Mouse (Mus musculus) embryonic facial prominence, embryonic 13.5 days (tissue): Measurements from ENCODE around the gene Gatad2a. TPM values are rescaled to one million over a fixed set of nuclear protein-coding genes. Genes with fewer than 3 reads are reported as not detected.
"Not testable (repeated sequence)": the region's sequence is repeated elsewhere in the genome, so short reads cannot be mapped to it uniquely, and the experiment has no call there.

Source experiments
- ATAC-seq: fragments of 200-750 bp; cut with Nextera tagmentation; 2 replicates; pipeline ENCODE4 v1.8.0; 2017; ENCODE audit warnings: low read depth; ENCODE audit not compliant: insufficient number of reproducible peaks, insufficient read depth, low FRiP score, low TSS enrichment
- H3K27ac ChIP-seq: fragments of 300-500 bp; sonication (generic); 2 replicates; pipeline ENCODE4 v1.5.1; 2015; ENCODE audit warnings: moderate library complexity, mild to moderate bottlenecking, inconsistent platforms
- H3K27me3 ChIP-seq: fragments of 300-500 bp; sonication (generic); 2 replicates; pipeline ENCODE4 v1.6.1; 2015; ENCODE audit warnings: mild to moderate bottlenecking, inconsistent platforms
- H3K36me3 ChIP-seq: fragments of 300-500 bp; sonication (generic); 2 replicates; pipeline ENCODE4 v1.6.1; 2015; ENCODE audit warnings: mild to moderate bottlenecking, inconsistent platforms
- H3K4me1 ChIP-seq: fragments of 300-500 bp; sonication (generic); 2 replicates; pipeline ENCODE4 v1.6.1; 2015; ENCODE audit warnings: inconsistent platforms
- H3K4me2 ChIP-seq: fragments of 300-500 bp; sonication (generic); 2 replicates; pipeline ENCODE4 v1.6.1; 2015; ENCODE audit warnings: moderate library complexity, mild to moderate bottlenecking, inconsistent platforms
- H3K4me3 ChIP-seq: fragments of 300-500 bp; sonication (generic); 2 replicates; pipeline ENCODE4 v1.5.1; 2015; ENCODE audit warnings: mild to moderate bottlenecking, inconsistent platforms
- H3K9ac ChIP-seq: fragments of 300-500 bp; sonication (generic); 2 replicates; pipeline ENCODE4 v1.6.1; 2015; ENCODE audit warnings: mild to moderate bottlenecking, inconsistent platforms
- H3K9me3 ChIP-seq: fragments of 300-500 bp; sonication (generic); 2 replicates; pipeline ENCODE4 v1.6.1; 2016; ENCODE audit warnings: inconsistent platforms
- WGBS: fragments of 180-500 bp; shearing (Covaris S2); methylation state at CpG from one replicate; pipeline ENCODE4 v1.1.7; 2015; ENCODE audit warnings: mixed read lengths; 5-methylcytosine and 5-hydroxymethylcytosine counted together
- polyA plus RNA-seq: library from polyadenylated mRNA; unstranded; fragments of >200 nt; fragmentation: Nextera tagmentation; extraction: Ambion mirVana; gene quantifications from 2 replicates; pipeline ENCODE4 v1.2.1, GENCODE M21; 2015

Gene Gatad2a
- polyA plus RNA-seq, 1 experiment from 2014 or later, result 35.6 TPM

DNA sequence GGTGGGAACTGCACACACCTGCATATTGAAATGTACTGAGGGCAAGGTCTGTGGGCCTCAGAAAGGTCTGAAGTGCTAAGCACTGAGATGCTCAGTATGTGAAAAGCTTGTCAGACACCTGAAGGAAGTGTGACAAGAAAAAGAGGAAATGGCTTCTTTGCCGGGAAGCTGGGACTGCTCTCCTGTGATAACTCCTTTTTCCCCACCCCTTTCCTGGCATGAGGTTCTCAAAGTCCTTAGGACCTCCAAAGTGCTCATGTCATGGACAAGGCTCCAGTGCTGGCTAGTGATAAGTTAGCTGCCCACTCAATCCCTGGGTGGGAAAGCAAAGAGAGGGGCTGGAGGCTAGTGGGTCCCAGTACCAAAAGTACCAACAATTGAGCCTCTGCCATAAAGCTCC is 38.8 kb downstream of the Gatad2a start:
- no peak overlapping the region for H3K4me2 ChIP-seq
- H3K9me3 ChIP-seq, result no peaks in the 10 kb centered on the region
- WGBS, result 86% methylated on average over 1 of the region's 1 CpGs
- H3K27ac ChIP-seq, result no peak overlapping the region
- H3K36me3 ChIP-seq, result no peaks in the 10 kb centered on the region
- H3K4me1 ChIP-seq, result peaks cover 12% of the 10 kb centered on the region; the same call in 1 of the 2 replicates
- no peaks in the 10 kb centered on the region for H3K27me3 ChIP-seq
- no peak overlapping the region for H3K4me3 ChIP-seq
- H3K9ac ChIP-seq, result no peak overlapping the region
- ATAC-seq, result no peak

DNA sequence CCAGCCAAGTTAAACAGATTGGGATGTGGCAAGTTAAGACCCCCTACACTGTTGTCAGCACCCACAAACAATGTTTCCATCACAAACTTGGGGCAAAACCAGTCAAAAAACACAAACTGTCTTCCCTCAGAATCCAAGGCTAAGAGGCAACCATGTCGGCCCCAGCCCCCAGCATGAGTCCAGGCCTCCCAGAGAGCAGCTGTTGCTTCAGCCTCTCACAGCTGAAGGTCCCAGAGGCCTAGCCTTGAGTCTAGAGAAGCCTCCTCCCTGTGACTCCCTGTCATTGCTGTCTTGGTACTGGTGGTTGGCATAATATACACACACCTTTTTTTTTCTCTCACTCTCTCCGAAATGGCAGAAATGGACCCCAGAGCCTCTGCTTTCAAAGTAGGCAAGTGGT is 39.5 kb downstream of the Gatad2a start:
- H3K9ac ChIP-seq, result no peak overlapping the region
- H3K4me2 ChIP-seq, result no peak overlapping the region
- no peaks in the 10 kb centered on the region for H3K27me3 ChIP-seq
- no peak overlapping the region for H3K4me3 ChIP-seq
- no peaks in the 10 kb centered on the region for H3K9me3 ChIP-seq
- peaks cover 12% of the 10 kb centered on the region; the same call in 1 of the 2 replicates for H3K4me1 ChIP-seq
- 71% methylated on average over 2 of the region's 2 CpGs for WGBS
- no peak for ATAC-seq
- H3K27ac ChIP-seq, result no peak overlapping the region
- H3K36me3 ChIP-seq, result no peaks in the 10 kb centered on the region

DNA sequence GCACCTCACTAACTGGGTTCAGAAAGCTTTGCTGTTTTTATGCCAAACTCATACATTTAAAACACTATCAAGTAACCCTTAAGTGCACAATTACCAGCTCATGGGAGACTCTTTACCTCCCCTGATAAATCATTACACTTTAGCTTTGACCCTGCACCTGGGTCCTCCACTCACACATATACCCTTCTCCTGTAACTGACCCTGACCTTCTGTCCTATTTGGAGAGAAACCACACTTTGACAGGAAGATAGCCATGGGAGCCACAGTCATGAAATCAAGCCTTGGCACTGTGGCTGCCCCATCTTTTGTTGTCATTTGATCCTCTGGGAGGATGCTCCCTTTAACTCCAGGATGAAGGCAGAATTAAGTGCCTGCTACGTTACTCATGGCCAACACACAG is 41.5 kb downstream of the Gatad2a start:
- 48% methylated on average over 1 of the region's 1 CpGs for WGBS
- H3K9me3 ChIP-seq, result no peaks in the 10 kb centered on the region
- no peak for ATAC-seq

GRCm38 (mm10) chr8:69954213-69954612 is 42.0 kb downstream of the Gatad2a start:
- peaks cover 10% of the 10 kb centered on the region; the same call in 1 of the 2 replicates for H3K36me3 ChIP-seq
- H3K4me2 ChIP-seq, result no peak overlapping the region
- no peak overlapping the region for H3K9ac ChIP-seq
- H3K27ac ChIP-seq, result no peak overlapping the region
- H3K4me1 ChIP-seq, result peaks cover 12% of the 10 kb centered on the region; the same call in 1 of the 2 replicates
- no peaks in the 10 kb centered on the region for H3K27me3 ChIP-seq
- H3K4me3 ChIP-seq, result no peak overlapping the region
- ATAC-seq, result no peak
- no peaks in the 10 kb centered on the region for H3K9me3 ChIP-seq
- WGBS, result 73% methylated on average over 4 of the region's 4 CpGs

More for the DNA sequence above, 41.5 kb downstream of the Gatad2a start:
- Histone ChIP-seq H3K9ac (no peak overlapping the region), H3K27me3 (no peaks in the 10 kb centered on the region), H3K4me1 (peaks cover 12% of the 10 kb centered on the region; the same call in 1 of the 2 replicates), H3K27ac (no peak overlapping the region), H3K4me3 (no peak overlapping the region), H3K36me3 (peaks cover 5% of the 10 kb centered on the region; the same call in 1 of the 2 replicates), H3K4me2 (no peak overlapping the region)

- WGBS, result 93% methylated on average over 2 of the region's 2 CpGs
- H3K4me1 ChIP-seq, result peaks cover 8% of the 10 kb centered on the region; the same call in 1 of the 2 replicates
- no peaks in the 10 kb centered on the region for H3K9me3 ChIP-seq
- no peak overlapping the region for H3K9ac ChIP-seq
- no peak overlapping the region for H3K4me2 ChIP-seq
- H3K27me3 ChIP-seq, result no peaks in the 10 kb centered on the region
- no peak for ATAC-seq
- H3K4me3 ChIP-seq, result no peak overlapping the region
- peaks cover 35% of the 10 kb centered on the region for H3K36me3 ChIP-seq
- no peak overlapping the region for H3K27ac ChIP-seq
These were observed 45.9 kb downstream of the Gatad2a start for GRCm38 (mm10) chr8:69950300-69950699.

- H3K9me3 ChIP-seq, H3K4me2 ChIP-seq, ATAC-seq, H3K4me3 ChIP-seq, H3K27ac ChIP-seq, H3K9ac ChIP-seq, H3K27me3 ChIP-seq, H3K4me1 ChIP-seq: not testable (repeated sequence)
- H3K36me3 ChIP-seq, result peaks cover 29% of the 10 kb centered on the region
- 81% methylated on average over 3 of the region's 3 CpGs for WGBS
These were observed 53.7 kb downstream of the Gatad2a start for GRCm38 (mm10) chr8:69942495-69942894.

DNA sequence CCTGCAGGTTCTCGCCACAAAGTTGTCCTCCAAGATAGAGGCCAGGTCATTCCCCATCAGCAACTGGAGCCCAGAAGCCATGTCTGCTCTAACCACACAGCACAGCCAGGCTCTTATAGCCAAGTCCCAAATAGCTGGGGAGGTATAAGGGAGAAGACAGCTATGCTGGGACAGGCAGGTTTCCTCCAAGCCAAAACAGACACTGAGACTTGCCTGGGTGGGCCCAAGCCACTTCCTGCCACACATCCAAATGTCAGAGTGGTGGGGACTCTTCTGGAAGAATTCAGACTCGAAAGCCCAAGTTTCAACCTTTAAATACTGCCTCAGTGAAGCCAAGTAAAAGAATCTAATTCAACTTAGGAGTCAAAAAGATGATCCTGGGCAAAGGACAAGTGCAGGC is 55.8 kb downstream of the Gatad2a start:
- Histone ChIP-seq H3K4me1 (peaks cover 17% of the 10 kb centered on the region), H3K27me3 (no peaks in the 10 kb centered on the region), H3K27ac (no peak overlapping the region), H3K4me2 (no peak overlapping the region), H3K4me3 (no peak overlapping the region), H3K9me3 (no peaks in the 10 kb centered on the region), H3K9ac (no peak overlapping the region), H3K36me3 (peaks cover 24% of the 10 kb centered on the region)
- WGBS, result 92% methylated on average over 2 of the region's 2 CpGs
- no peak for ATAC-seq

DNA sequence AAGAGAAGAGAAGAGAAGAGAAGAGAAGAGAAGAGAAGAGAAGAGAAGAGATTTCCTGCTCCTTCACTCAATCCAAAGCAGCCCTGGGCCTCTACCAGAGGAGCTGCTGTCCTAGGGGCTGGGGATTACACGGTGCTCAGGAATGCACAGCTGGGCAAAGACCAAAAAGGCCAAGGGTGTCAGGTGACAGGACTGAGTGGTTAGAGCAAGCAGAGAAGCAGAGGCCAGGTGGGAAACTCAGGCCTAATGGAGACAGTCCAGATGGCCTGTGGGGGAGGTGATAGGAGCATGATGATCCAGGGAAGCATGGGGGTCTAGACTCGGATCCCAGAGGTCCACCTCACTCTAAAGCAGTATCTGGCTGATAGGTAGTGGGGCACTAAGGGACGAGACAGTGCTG is 56.6 kb downstream of the Gatad2a start:
- no peak overlapping the region for H3K4me3 ChIP-seq
- no peak for ATAC-seq
- H3K27ac ChIP-seq, result no peak overlapping the region

GRCm38 (mm10) chr8:69938245-69938982 is 57.8 kb downstream of the Gatad2a start:
- peaks cover 38% of the 10 kb centered on the region for H3K36me3 ChIP-seq
- ATAC-seq, result no peak
- no peaks in the 10 kb centered on the region for H3K9me3 ChIP-seq
- H3K27ac ChIP-seq, result no peak overlapping the region
- peaks cover 17% of the 10 kb centered on the region for H3K4me1 ChIP-seq
- H3K4me3 ChIP-seq, result no peak overlapping the region
- no peaks in the 10 kb centered on the region for H3K27me3 ChIP-seq
- no peak overlapping the region for H3K9ac ChIP-seq
- 83% methylated on average over 6 of the region's 6 CpGs for WGBS
- H3K4me2 ChIP-seq, result no peak overlapping the region

More for the DNA sequence above, 56.6 kb downstream of the Gatad2a start:
- peaks cover 31% of the 10 kb centered on the region for H3K36me3 ChIP-seq
- no peak overlapping the region for H3K9ac ChIP-seq
- no peaks in the 10 kb centered on the region for H3K9me3 ChIP-seq
- 29% methylated on average over 3 of the region's 3 CpGs for WGBS
- H3K4me2 ChIP-seq, result no peak overlapping the region
- peaks cover 17% of the 10 kb centered on the region for H3K4me1 ChIP-seq
- H3K27me3 ChIP-seq, result no peaks in the 10 kb centered on the region

- Histone ChIP-seq H3K36me3 (peaks cover 38% of the 10 kb centered on the region), H3K9me3 (no peaks in the 10 kb centered on the region), H3K4me1 (peaks cover 17% of the 10 kb centered on the region), H3K4me2 (no peak overlapping the region), H3K4me3 (no peak overlapping the region), H3K27ac (no peak overlapping the region), H3K9ac (no peak overlapping the region), H3K27me3 (no peaks in the 10 kb centered on the region)
- ATAC-seq, result no peak
- 90% methylated on average over 3 of the region's 3 CpGs for WGBS
These were observed 58.7 kb downstream of the Gatad2a start for GRCm38 (mm10) chr8:69937466-69937865.

GRCm38 (mm10) chr8:69936050-69936794 is 60.0 kb downstream of the Gatad2a start:
- H3K4me3 ChIP-seq, result no peak overlapping the region
- H3K9me3 ChIP-seq, result no peaks in the 10 kb centered on the region
- H3K4me1 ChIP-seq, result peaks cover 17% of the 10 kb centered on the region
- peak overlapping the region; percentile 44 for H3K9ac ChIP-seq
- H3K36me3 ChIP-seq, result peaks cover 38% of the 10 kb centered on the region
- ATAC-seq, result peak; percentile 61; the same call in 1 of the 2 replicates
- no peaks in the 10 kb centered on the region for H3K27me3 ChIP-seq
- H3K4me2 ChIP-seq, result no peak overlapping the region
- WGBS, result 67% methylated on average over 7 of the region's 7 CpGs
- H3K27ac ChIP-seq, result no peak overlapping the region

GRCm38 (mm10) chr8:69935431-69935830 is 60.8 kb downstream of the Gatad2a start:
- peaks cover 17% of the 10 kb centered on the region for H3K4me1 ChIP-seq
- WGBS, result 90% methylated on average over 3 of the region's 3 CpGs
- no peak overlapping the region for H3K27ac ChIP-seq
- peaks cover 37% of the 10 kb centered on the region for H3K36me3 ChIP-seq
- no peak for ATAC-seq
- no peak overlapping the region for H3K9ac ChIP-seq
- H3K4me2 ChIP-seq, result no peak overlapping the region
- no peak overlapping the region for H3K4me3 ChIP-seq
- no peaks in the 10 kb centered on the region for H3K27me3 ChIP-seq
- H3K9me3 ChIP-seq, result no peaks in the 10 kb centered on the region
